Mouse (Mus musculus): ENCODE results near the gene Adgrb3.

Adgrb3 gene

DNA sequence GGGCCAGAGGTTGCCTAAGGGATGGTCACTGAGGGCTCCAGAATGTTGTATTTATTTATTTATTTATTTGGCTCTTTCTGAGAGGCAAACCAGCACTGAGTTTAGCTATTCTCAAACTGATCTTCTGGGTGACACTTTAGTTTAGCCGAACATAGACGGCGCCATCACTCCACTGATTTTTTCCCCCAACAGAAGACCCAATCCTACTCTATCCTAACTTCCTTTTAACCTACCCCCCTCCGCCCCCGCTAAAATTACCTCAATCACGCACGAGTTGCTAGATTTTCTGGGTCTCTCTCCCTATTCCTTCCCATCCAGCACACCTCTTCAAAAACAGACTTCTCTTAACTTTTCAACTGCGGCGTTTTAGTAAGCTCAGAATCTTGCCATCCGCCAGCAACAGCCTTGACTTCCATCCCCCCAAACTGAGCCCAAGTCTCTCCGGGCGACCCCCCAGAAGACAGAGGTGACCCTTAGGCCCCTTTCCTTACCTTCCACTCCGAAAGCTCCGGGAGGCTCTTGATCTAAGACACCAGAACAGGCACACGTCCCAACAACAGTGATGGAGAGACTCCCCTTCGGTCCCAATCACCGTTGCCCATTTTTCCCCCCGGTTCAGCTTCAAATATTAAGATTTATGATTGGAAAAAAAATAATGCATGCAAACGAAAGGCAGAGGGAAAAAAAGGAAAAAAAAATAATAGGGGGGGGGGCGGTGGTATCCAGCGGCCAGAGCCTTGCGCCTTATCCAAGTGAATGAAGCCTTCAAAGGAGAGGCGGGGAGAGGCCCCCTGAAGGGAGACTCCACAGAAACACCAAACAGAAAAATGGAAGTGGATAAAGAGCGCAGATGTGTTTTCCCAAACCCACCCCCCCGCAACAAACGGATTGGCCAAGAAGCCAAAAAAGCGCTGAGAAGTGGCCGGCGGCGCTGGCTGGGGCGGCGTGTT lies at the start of gene Adgrb3:
TSS of gene Adgrb3 (minus strand) at position 737 of the 950 bp plus-strand sequence.
- peak; percentile 84 for DNase-seq (ENCODE audit: low read depth, low spot score)

DNA sequence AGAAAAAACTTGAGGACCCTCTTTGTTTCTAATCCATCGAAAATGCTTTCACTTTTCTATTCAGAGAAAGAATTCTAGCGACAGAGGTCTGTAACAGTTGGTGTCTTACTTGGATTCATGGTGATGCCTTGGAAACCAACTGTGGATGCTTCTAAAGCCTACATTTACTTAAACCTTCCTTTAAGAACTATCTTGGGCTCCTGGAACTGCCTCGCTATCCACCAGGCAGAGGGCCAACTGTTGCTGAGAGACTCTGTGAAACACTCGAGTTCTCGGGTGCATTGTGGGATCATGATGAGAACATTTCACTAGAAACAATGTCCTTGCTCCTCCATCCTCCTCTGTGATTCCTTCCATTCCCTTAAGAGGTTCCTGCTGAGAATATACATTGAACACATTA lies 48.0 kb upstream of the Adgrb3 start:
- peak; percentile 47 for DNase-seq (ENCODE audit: low read depth, low spot score)

DNA sequence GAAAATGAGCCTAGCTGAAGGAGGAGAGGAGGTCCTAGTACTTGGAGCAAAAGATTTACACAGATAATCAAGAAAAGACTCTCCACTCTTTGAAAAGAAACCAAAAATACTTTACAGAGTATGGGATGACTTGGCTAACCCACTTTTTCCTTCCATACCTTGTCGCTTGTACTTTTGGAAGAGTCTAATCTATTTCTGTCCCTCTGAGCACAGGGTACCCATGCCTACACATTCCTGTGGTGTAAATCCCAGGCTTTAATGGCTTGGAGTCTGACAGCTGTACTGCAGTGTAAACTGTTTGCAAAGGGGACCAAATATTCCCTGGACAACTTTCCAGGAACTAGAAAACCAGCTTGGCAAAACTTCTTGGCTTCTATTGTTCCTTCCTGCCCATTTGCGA lies 28.0 kb upstream of the Adgrb3 start:
- DNase-seq (ENCODE audit: low read depth, low spot score) = peak; percentile 37

DNA sequence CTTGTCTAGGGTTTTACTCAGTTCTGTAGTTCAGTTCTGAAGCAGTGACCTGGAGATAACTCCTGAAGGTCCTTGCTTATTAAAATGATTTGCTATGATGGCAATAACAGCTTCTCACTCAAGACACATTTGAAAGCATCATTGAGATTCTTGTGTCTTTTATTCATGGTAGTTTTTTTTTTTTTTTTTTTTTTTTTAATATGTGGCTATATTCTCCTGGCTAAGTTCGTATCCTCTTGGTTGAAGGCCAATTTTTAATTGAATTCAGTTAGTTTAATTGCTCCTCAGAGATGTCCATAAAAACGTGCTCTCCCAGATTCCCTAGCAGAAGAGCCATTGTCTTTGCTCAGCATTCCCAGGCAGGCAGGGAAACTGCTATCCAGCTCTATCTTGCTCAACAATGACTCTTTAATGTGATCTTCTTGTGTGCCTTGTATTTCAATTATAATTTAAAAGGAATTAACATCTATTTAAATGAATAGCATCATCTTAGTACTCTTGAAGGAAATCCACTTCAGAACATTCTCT lies 25.0 kb upstream of the Adgrb3 start:
- no peak for DNase-seq (ENCODE audit: low read depth, low spot score)

DNA sequence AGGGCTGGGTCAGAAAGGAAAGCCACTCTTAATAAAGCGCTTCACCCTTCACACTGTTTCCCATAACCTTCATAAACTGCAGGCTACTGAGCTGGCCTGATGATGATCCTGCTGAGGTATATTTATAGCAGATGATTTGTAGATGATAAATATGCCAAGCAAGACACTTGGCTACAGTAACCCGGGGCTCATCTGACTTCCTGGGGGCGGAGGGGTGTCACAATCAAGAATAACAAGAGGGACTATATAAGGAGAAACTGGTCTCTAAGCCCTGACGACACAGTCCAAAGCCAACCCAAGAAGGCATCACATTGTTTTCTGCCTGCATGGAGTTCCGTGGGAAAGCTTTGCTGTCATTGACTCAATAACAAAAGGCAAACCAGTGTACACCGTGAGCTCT lies 2.8 kb upstream of the Adgrb3 start:
- DNase-seq (ENCODE audit: low read depth, low spot score) = peak; percentile 17

DNA sequence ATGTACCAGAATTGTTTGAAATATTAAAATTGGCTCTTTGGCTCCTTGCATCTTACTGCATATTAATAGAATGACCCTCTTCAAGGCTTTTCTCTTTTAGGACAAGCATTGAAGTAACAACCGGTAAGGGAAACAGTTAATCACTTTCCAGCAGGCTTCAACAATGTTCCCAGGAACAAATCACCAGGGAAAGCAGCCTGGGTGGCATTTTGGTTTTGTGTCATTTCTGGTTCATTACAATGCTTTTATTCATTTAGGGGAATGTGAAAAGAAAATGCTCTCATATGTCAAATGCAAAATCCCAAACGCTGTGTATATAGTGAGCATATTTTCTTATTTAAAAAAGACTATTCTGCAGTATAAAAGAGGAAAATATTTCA lies 2.0 kb upstream of the Adgrb3 start:
- peak; percentile 18 for DNase-seq (ENCODE audit: low read depth, low spot score)

DNA sequence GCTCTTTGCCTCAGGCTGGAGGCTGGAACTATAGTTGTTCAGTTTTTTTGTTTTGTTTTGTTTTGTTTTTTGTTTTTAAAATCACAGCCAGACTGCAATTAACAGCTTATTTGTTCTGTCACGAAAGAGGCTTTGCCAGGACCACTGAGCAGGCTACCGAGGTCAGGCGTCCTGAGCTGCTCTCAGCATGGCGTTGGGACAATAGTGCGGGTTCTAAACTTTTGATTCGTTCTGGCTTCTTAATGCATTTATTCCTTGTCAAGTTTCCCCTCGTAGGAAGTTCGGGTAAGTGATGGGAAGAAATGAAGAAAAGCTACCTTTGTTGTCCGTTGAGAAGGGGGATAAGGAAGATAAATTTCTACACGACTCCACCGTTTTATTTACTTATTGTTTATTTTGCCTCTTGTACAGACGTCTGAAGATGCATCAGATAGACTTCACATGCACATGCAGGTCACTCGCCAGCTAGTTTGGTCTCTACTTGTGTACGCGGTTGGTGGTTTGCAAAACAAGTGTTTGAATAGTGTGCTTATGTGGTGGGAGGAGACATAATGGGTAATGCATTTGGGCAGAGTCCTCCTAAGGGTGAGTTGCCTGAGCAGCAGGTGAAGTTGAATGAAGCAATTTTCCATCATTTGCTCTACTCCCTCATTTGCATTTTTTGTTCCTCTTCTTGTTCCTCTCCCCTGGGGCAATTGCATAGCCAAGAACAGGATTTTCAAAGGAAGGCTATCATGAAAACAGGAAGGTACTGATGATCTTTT lies 1.4 kb upstream of the Adgrb3 start:
- DNase-seq (ENCODE audit: low read depth, low spot score) = peak; percentile 52

DNA sequence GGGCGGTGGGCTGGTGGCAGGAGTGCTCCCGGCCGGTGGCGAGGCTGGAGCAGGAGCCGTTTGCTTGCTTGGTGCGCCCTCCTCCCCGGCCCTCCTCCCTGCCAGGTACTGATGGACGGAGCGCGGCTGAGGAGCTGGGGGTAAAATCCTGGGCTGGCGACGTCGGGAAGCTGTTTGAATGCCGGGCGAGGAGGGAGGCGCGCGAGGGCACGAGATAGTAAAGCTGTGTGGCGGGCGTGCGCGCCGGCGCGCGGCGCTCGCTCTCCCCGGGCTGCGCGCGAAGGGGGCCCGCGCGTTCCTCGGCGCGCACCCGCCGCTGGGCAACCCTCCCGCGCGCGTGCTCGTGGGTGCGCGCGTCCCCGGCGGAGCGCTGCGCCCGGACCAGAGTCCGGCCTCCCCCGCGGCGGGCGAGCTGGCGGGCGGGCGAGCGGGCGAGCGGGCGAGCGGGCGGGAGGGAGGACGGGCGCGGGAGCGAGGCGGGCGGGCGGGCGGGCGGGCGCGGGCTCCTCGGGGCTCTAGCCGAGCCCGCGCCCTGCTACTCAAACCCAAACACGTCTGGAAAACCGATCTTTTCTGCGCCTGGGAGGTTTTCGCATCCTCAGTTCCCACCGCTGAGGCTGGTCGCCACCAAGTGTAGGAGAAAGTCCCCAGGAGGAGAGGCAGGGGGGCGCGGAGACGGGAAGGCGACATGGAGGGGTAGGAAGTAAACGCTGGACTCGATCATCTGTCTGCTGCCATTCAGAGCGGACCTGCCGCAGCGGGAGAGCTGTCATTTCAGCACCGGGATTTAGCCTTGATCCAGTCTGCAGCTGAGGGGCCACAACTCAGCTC lies 629 bp upstream of the Adgrb3 start:
- DNase-seq (ENCODE audit: low read depth, low spot score) = peak; percentile 94

DNA sequence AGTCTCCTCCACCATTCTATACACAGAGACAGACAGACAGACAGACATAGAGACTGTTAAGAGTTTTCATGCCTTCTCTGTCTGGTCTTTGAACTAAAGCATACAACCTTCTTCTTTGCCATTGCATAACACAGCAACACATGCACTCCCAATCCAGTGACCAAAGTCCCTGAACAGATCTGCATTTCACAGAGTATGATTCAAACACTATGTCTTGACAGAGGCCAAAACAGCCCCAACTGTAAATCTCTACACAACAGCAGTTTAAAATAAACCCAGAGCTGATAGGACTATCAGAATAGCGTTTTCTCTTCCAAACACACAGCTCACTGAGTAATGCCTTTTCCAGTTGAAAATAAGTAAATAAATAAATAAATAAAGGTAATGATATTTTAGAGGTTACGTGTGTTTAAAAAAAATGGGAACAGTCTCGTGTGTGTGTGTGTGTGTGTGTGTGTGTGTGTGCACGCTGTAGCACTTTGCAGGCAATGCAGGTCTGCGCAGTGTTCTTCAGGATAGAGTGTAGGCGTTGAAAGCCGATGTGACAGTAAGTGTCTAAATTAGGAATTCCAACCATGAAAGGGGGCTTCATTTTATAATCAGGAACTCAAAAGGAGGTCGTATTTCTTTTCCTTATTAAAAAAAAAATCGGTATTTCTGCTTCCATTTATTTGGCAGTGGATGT lies 1.3 kb downstream of the Adgrb3 start:
- DNase-seq (ENCODE audit: low read depth, low spot score) = peak; percentile 81

DNA sequence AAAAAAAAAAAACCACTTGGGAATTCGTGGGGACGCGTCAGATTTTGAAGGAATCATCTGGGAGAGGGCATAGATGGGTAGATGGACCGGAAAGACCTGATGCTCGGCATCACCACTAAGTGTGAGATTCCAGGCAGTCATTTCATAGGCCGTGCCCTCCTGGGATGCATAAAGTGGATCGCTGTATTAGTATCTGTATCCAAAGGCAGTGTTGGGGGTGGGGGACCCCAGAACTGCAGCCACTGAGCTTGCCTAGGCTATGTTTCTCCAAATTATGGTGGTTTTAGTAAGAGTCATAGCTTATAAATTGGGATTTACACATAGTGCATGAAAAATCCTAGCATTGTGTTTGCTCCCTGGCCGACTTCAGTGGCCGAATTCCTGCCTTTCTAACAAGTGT lies 2.1 kb downstream of the Adgrb3 start:
- peak; percentile 47 for DNase-seq (ENCODE audit: low read depth, low spot score)

DNA sequence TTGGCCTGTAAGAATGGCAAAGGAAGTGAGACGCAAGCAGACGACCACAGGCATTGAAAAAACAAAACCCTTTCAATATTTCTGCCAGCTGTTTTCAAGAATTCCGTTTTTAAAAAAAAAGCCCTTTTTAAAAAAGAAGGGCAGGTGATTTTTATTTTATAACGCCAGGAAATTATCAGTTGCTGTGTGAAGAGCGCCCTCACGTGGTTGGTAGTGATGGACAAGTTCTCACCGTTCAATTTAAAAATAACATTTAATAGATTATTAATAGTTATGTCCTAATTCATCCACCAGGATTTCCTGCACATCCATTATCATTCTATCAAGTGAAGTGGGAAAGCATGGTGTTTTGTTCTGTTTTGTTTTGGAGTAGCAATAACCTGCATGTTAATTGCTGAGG lies 2.7 kb downstream of the Adgrb3 start:
- DNase-seq (ENCODE audit: low read depth, low spot score) = peak; percentile 86

DNA sequence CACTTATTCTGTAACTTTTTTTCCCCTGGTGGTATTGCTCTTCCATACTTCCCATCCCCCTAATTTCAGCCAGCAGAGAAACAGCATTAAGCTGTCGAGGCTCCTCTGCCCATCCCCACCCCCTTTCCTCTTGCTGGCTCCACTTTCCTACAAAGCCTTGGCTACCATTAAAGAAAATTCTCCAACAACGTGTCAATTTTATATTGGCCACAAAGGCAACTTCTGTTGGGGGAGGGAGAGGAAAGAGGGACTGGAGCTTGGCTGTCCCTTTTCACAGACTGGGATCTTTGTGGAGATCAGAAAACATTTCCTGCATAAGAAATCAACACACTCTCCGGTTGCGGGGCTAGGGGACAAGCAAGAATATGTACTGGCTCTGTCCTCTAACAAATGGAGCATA lies 4.9 kb downstream of the Adgrb3 start:
- DNase-seq (ENCODE audit: low read depth, low spot score) = peak; percentile 59

DNA sequence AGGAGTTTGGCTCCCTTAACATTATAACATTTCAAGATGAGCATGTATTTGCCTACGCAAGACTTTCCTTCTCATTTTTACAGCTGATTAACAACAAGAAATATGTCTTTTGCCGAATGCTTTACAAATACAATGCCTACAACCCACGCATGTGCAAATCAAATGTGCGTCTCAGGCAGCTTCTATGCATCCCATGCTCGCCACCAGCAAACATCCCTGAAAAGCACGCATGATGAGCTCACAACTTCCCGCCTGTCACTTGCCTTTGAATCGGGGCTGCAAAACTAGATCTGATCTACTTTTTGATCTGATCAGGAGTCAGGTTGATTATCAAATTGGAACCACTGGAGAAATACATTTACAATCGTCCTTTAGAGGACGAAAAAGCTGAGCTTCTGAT lies 5.5 kb downstream of the Adgrb3 start:
- DNase-seq (ENCODE audit: low read depth, low spot score) = peak; percentile 67

DNA sequence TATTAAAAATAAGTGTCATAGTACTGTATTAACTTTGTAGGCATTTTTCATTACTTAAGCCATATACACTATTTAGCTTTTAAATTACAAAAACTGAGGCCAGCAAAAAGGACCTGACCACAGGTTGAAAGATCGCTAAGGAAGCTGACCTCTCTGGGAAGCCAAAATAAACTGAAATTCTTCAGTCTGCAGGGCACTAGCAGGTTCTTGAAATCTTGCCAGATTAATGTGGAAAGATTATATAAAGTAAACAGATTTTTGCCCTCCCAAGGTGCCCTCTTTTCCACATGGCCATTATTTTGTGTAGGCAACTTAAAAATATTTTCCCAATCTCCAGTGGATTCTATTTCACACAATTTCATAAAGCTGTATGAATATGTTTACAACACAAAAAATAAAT lies 14.0 kb downstream of the Adgrb3 start:
- DNase-seq (ENCODE audit: low read depth, low spot score) = peak; percentile 51

DNA sequence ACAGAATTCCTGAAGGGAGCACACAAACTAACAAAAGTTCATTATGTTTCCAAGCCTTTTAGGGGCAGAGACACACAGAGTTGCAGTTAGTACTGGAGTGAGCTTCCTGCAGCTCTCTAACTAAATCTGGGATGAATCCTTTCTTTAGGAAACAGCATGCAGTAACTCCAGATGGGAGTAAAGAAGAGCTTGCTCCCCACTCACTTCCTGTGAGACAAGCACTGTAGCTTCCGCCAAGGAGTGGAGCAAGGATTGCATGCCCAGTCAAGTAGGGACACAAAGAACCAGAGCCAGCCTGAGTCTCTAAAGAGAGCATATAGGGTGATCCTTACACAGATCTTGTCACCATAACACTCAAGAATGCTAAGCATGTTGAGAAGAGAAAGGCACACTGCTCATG lies 50.7 kb downstream of the Adgrb3 start:
- DNase-seq (ENCODE audit: low read depth, low spot score) = peak; percentile 50

DNA sequence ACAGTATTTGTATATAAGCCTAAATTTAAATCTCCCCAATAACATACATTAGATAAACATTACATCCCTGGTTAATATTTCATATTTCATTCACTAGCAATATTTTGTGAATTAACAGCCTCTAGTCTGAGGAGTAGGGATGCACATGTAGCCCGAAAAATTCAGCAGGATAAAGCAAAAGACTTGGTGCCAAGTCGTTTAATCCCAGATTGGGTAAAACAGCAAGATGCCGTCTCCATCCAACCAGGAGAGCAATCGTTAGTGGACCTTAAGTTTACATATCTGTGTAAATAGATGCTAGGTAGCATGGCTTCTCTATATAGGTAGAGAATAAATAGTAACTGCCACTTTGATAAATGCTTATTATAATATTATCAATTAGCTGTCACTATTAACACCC lies 52.0 kb downstream of the Adgrb3 start:
- peak; percentile 53 for DNase-seq (ENCODE audit: low read depth, low spot score)

DNA sequence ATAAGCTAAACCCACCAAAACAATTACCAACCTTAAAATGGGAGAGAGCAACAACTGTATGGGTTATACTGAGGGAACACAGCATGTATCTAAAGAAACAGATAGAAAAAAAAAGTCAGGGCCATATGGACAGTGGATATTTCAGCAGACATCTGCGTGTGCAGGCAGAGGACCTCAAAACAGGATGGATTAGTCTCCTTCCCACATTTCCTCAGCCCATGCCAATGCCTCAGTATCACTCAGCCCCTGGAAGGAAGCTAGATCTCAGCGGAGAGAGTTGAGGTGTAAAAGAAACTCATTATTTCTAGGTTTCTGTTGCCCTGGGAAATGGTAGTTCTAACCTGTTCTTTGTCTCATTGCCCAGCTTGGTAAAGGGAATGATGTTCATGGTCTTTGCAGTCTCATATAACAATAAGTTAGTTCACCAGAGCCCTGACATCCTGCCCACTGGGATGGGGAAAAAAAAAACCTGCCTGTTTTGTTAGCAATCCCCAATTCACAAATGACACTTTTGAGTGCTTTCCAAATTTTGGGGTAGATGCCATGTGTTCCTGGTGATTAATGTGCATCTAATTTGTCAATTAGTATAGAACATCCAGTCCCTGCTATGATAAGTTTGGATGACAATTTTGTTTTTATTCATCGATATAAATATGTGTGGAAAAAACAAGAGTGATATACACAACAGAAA lies 53.9 kb downstream of the Adgrb3 start:
- DNase-seq (ENCODE audit: low read depth, low spot score) = peak; percentile 63

DNA sequence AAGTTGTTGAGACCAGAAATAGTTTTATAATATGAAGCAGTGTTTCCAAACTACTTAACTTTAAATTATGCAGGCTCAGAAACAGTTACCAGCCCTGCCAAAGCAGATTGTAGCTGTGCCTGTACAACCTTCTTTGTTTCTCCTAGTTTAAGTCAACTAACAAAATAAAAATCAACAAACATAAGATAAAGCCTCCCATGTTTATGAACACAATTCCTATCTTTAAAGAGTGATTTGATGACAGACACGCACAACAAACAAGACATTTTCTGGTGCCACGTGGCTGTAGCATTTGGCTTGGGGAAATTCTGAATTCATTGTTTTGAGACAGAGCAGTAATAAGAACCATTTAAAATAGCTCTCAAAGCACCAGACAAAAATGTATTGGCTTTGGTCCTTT lies 60.5 kb downstream of the Adgrb3 start:
- DNase-seq (ENCODE audit: low read depth, low spot score) = no peak

DNA sequence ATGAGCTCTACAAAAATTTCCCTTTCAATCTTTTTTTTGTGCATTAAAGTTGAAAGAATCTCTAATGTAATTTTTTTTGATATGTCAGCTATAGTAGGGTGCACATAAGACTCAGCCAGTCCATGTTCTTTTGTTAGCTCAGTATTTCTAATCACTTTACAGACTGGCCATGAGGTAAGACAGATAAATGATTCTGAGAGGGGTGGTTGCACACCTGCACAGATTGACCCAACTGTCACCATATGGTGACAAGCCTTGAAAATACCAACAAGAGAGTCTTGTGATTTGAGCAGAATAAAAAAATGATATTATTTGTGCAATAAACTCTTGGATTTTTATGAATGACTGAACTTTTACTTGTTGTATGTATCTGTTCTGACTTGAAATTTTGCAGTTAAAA lies 74.2 kb downstream of the Adgrb3 start:
- DNase-seq (ENCODE audit: low read depth, low spot score) = peak; percentile 58

DNA sequence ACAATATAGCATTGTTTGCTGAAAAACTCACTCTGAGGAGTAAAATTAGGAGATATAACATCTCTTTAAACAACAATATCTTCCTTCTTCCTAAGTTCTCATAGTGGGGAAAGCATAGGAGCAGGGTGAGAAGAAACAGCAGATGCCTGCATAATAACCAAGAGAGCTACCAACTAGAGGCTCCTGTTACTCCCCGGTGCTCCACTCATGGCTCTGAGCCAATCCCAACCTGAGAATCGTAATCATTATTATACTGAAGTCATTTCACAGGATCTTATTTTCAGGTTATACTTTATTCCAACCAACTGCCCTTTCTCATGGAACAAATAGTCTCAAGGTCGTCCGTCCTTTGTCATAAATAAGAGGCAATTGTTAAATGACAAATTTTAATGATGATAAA lies 75.0 kb downstream of the Adgrb3 start:
- peak; percentile 56 for DNase-seq (ENCODE audit: low read depth, low spot score)
